Mouse (Mus musculus) lung, embryonic 16.5 days (tissue): ENCODE results near the gene Rpn1. TPM values are rescaled to one million over a fixed set of nuclear protein-coding genes. Genes with fewer than 3 reads are reported as not detected.

Experiments used
- microRNA-seq: library from miRNA; unstranded; fragments of <30 nt; microRNA quantifications from one replicate; pipeline ENCODE4, GENCODE M21; 2016
- polyA plus RNA-seq: library from polyadenylated mRNA; unstranded; fragments of >200 nt; fragmentation: Nextera tagmentation; extraction: Ambion mirVana; gene quantifications from 2 replicates; pipeline ENCODE4 v1.2.1, GENCODE M21; 2015

The Rpn1 gene
- polyA plus RNA-seq, 1 experiment from 2014 or later: 419 TPM

Small RNA genes lying within 50 kb of the gene (microRNA-seq; reads per million reads assigned to microRNA genes)
- not detected for gene Mir6376

Other genes with a start within 250 kb of the Rpn1 start
- gene Gm45140, start 248.7 kb upstream of the Rpn1 start, polyA plus RNA-seq: 1.5 and 3.5 TPM in 2 replicates
- 33.8 and 47.6 TPM in 2 replicates for gene Isy1, start 245.7 kb upstream of the Rpn1 start, polyA plus RNA-seq
- gene Cnbp, start 233.4 kb upstream of the Rpn1 start, polyA plus RNA-seq: 966 and 994 TPM in 2 replicates
- gene Copg1, start 196.7 kb upstream of the Rpn1 start, polyA plus RNA-seq: 166 TPM in 2 replicates
- 50.1 and 54.7 TPM in 2 replicates for gene Hmces, start 170.5 kb upstream of the Rpn1 start, polyA plus RNA-seq
- gene H1fx, start 102.8 kb upstream of the Rpn1 start, polyA plus RNA-seq: 7.0 and 11.5 TPM in 2 replicates
- gene Rab7, start 39.2 kb upstream of the Rpn1 start, polyA plus RNA-seq: 220 and 223 TPM in 2 replicates
- 23.6 and 23.9 TPM in 2 replicates for gene Gata2, start 109.4 kb downstream of the Rpn1 start, polyA plus RNA-seq
- gene Dnajb8, start 137.8 kb downstream of the Rpn1 start, polyA plus RNA-seq: not detected in 2 replicates